Comparison of ENCODE assay signal across 8 mouse cellular contexts in genomic region chr7:45869107-45869670, GRCm38 (mm10). TPM values are rescaled to one million over a fixed set of nuclear protein-coding genes. Genes with fewer than 3 reads are reported as not detected.
DNase-seq lines count a peak whose midpoint lies in the region; ATAC-seq and TF ChIP-seq lines count a peak whose summit lies in the region.
"Had no signal": no experiment of that assay in that cellular context is flagged by ENCODE, and none has a peak within 500 bp of the region (broad histone marks: within the 10 kb centered on the region; RNA-seq: fewer than 3 reads in every experiment).

No protein-coding gene starts in this region.

- DNase-seq in left cerebral cortex, postnatal 4 days, result peak; percentile 46
- DNase-seq in left cerebral cortex, adult 9 months (ENCODE audit: low spot score in 2 of 2), result no peak
- DNase-seq in intestine, embryonic 14.5 days (ENCODE audit: low spot score), result no peak
- no peak for DNase-seq in yolk sac, embryonic 10.5 days (ENCODE audit: low spot score)
- DNase-seq in lung, adult 2 months, result no peak
- DNase-seq: thymus, postnatal 14 days had no signal

- 0 out of 2 replicates have a peak overlapping the region, but pooled peaks have one; percentile 66 for H3K9ac ChIP-seq in forebrain, embryonic 13.5 days
- no peak overlapping the region for H3K9ac ChIP-seq in intestine, embryonic 14.5 days (ENCODE audit: low read length)
- H3K9ac ChIP-seq in neural tube, embryonic 15.5 days (replicated peaks), result peak overlapping the region; percentile 71

- peak overlapping the region; percentile 35; the same call in 1 of the 2 replicates for H3K4me3 ChIP-seq in forebrain, embryonic 13.5 days
- no peak overlapping the region for H3K4me3 ChIP-seq in intestine, embryonic 14.5 days (ENCODE audit: low read depth, low read length)
- peak overlapping the region; percentile 63 for H3K4me3 ChIP-seq in neural tube, embryonic 15.5 days (replicated peaks)
- no peak overlapping the region for H3K4me3 ChIP-seq in lung, adult 2 months (replicated peaks; ENCODE audit: extremely low read depth, low read depth, low read length)

- H3K27ac ChIP-seq in forebrain, embryonic 13.5 days, result no peak overlapping the region
- H3K27ac ChIP-seq in intestine, embryonic 14.5 days (ENCODE audit: low read depth), result no peak overlapping the region
- H3K27ac ChIP-seq in neural tube, embryonic 15.5 days (replicated peaks), result peak overlapping the region; percentile 75; the same call in 1 of the 2 replicates

- TF ChIP-seq POLR2A in lung, adult 2 months (IDR thresholded peaks at IDR 0.05; ENCODE audit: borderline replicate concordance, extremely low read depth, low read depth, low read length), result no peak

- no peak for TF ChIP-seq CTCF in lung, adult 2 months (IDR thresholded peaks at IDR 0.05; ENCODE audit: insufficient read depth, low read length)

- H3K4me2 ChIP-seq in forebrain, embryonic 13.5 days, result peak overlapping the region; percentile 63
- H3K4me2 ChIP-seq in intestine, embryonic 14.5 days (ENCODE audit: low read length), result peak overlapping the region; percentile 42
- H3K4me2 ChIP-seq in neural tube, embryonic 15.5 days, result peak overlapping the region; percentile 72

- H3K27me3 ChIP-seq in forebrain, embryonic 13.5 days, result peaks cover 46% of the 10 kb centered on the region
- H3K27me3 ChIP-seq in intestine, embryonic 14.5 days (replicated peaks; ENCODE audit: control insufficient read depth, insufficient read depth, low read length), result peaks cover 45% of the 10 kb centered on the region
- no peaks in the 10 kb centered on the region; the same call in 1 of the 2 replicates for H3K27me3 ChIP-seq in neural tube, embryonic 15.5 days (replicated peaks)

- peaks cover 54% of the 10 kb centered on the region for H3K4me1 ChIP-seq in forebrain, embryonic 13.5 days
- H3K4me1 ChIP-seq in intestine, embryonic 14.5 days (replicated peaks; ENCODE audit: control insufficient read depth, insufficient read depth, low read length), result peaks cover 40% of the 10 kb centered on the region
- H3K4me1 ChIP-seq in neural tube, embryonic 15.5 days, result peaks cover 61% of the 10 kb centered on the region
- H3K4me1 ChIP-seq in lung, adult 2 months (ENCODE audit: control insufficient read depth, insufficient read depth, low read length), result peaks cover 9% of the 10 kb centered on the region; the same call in 1 of the 2 replicates

- ATAC-seq in forebrain, embryonic 13.5 days, result no peak
- ATAC-seq in intestine, embryonic 14.5 days (replicated peaks; ENCODE audit: low FRiP score, low TSS enrichment, low read depth), result no peak
- no peak for ATAC-seq in neural tube, embryonic 15.5 days (ENCODE audit: low FRiP score)

- peaks cover 1% of the 10 kb centered on the region; the same call in 1 of the 2 replicates for H3K36me3 ChIP-seq in forebrain, embryonic 13.5 days (ENCODE audit: poor library complexity, severe bottlenecking)
- no peaks in the 10 kb centered on the region; the same call in 1 of the 2 replicates for H3K36me3 ChIP-seq in intestine, embryonic 14.5 days (ENCODE audit: control insufficient read depth, insufficient read depth, low read length)
- H3K36me3 ChIP-seq in neural tube, embryonic 15.5 days, result no peaks in the 10 kb centered on the region; the same call in 1 of the 2 replicates

- intact Hi-C loops in left cerebral cortex, postnatal 4 days (cut with DNase I), result no loop called here

- H3K9me3 ChIP-seq in forebrain, embryonic 13.5 days (replicated peaks), result no peaks in the 10 kb centered on the region
- no peaks in the 10 kb centered on the region for H3K9me3 ChIP-seq in intestine, embryonic 14.5 days (ENCODE audit: control insufficient read depth, low read length)
- no peaks in the 10 kb centered on the region for H3K9me3 ChIP-seq in neural tube, embryonic 15.5 days (replicated peaks)

- WGBS in forebrain, embryonic 13.5 days, result 25% methylated on average over 8 of the region's 8 CpGs
- WGBS in intestine, embryonic 14.5 days, result 24% methylated on average over 8 of the region's 8 CpGs
- 10% methylated on average over 8 of the region's 8 CpGs for WGBS in neural tube, embryonic 15.5 days
- 27% methylated on average over 8 of the region's 8 CpGs for WGBS in lung, adult 2 months

RNA-seq across cellular contexts. Expression of gene Kdelr1, which starts 3.4 kb away (rescaled TPM):
- total RNA-seq in left cerebral cortex, postnatal 4 days (2021), result 100 to 1,000 TPM in 1 of 2 experiments, 10 to 100 TPM in 1; 98.9 to 109 TPM
- polyA plus RNA-seq in forebrain, embryonic 13.5 days (2015; fragmentation: Nextera tagmentation; extraction: Ambion mirVana), result 31.6 and 33.9 TPM in 2 replicates
- polyA plus RNA-seq in intestine, embryonic 14.5 days (2014; fragmentation: Nextera tagmentation; extraction: Ambion mirVana), result 120 and 124 TPM in 2 replicates
- polyA plus RNA-seq in neural tube, embryonic 15.5 days (2015; fragmentation: Nextera tagmentation; extraction: Ambion mirVana), result 55.7 and 65.9 TPM in 2 replicates
- 178 and 208 TPM in 2 replicates for polyA plus RNA-seq in lung, adult 2 months (2012; rRNA removed)

RNA-seq across cellular contexts. Expression of gene Grin2d, which starts 9.0 kb away (rescaled TPM):
- total RNA-seq in left cerebral cortex, postnatal 4 days (2021), result 10 to 100 TPM; 31.9 to 39.5 TPM
- polyA plus RNA-seq in forebrain, embryonic 13.5 days (2015; fragmentation: Nextera tagmentation; extraction: Ambion mirVana), result 0.48 TPM in 2 replicates
- 0.24 and 0.37 TPM in 2 replicates for polyA plus RNA-seq in intestine, embryonic 14.5 days (2014; fragmentation: Nextera tagmentation; extraction: Ambion mirVana)
- 3.2 and 4.2 TPM in 2 replicates for polyA plus RNA-seq in neural tube, embryonic 15.5 days (2015; fragmentation: Nextera tagmentation; extraction: Ambion mirVana)
- 2.5 and 3.5 TPM in 2 replicates for polyA plus RNA-seq in lung, adult 2 months (2012; rRNA removed)

RNA-seq across cellular contexts. Expression of gene Syngr4, which starts 27.3 kb away (rescaled TPM):
- under 1 TPM in 1 of 2 experiments, not detected in 1; 0.52 TPM for total RNA-seq in left cerebral cortex, postnatal 4 days (2021)
- polyA plus RNA-seq in forebrain, embryonic 13.5 days (2015; fragmentation: Nextera tagmentation; extraction: Ambion mirVana), result 0.62 and 0.92 TPM in 2 replicates
- polyA plus RNA-seq in intestine, embryonic 14.5 days (2014; fragmentation: Nextera tagmentation; extraction: Ambion mirVana), result 0.99 and 1.0 TPM in 2 replicates
- polyA plus RNA-seq in neural tube, embryonic 15.5 days (2015; fragmentation: Nextera tagmentation; extraction: Ambion mirVana), result 0.37 and 0.52 TPM in 2 replicates
- not detected in 2 replicates for polyA plus RNA-seq in lung, adult 2 months (2012; rRNA removed)

RNA-seq across cellular contexts. Expression of gene Tmem143, which starts 27.6 kb away (rescaled TPM):
- 10 to 100 TPM; 16.8 to 19.7 TPM for total RNA-seq in left cerebral cortex, postnatal 4 days (2021)
- 3.7 and 4.3 TPM in 2 replicates for polyA plus RNA-seq in forebrain, embryonic 13.5 days (2015; fragmentation: Nextera tagmentation; extraction: Ambion mirVana)
- polyA plus RNA-seq in intestine, embryonic 14.5 days (2014; fragmentation: Nextera tagmentation; extraction: Ambion mirVana), result 3.9 and 4.3 TPM in 2 replicates
- 7.5 and 7.8 TPM in 2 replicates for polyA plus RNA-seq in neural tube, embryonic 15.5 days (2015; fragmentation: Nextera tagmentation; extraction: Ambion mirVana)
- polyA plus RNA-seq in lung, adult 2 months (2012; rRNA removed), result 35.5 and 41.9 TPM in 2 replicates

RNA-seq across cellular contexts. Expression of gene Grwd1, which starts 38.4 kb away (rescaled TPM):
- total RNA-seq in left cerebral cortex, postnatal 4 days (2021), result 10 to 100 TPM; 31.8 to 35.5 TPM
- polyA plus RNA-seq in forebrain, embryonic 13.5 days (2015; fragmentation: Nextera tagmentation; extraction: Ambion mirVana), result 49.2 and 53.6 TPM in 2 replicates
- polyA plus RNA-seq in intestine, embryonic 14.5 days (2014; fragmentation: Nextera tagmentation; extraction: Ambion mirVana), result 86.9 and 95.1 TPM in 2 replicates
- 40.7 and 48.9 TPM in 2 replicates for polyA plus RNA-seq in neural tube, embryonic 15.5 days (2015; fragmentation: Nextera tagmentation; extraction: Ambion mirVana)
- polyA plus RNA-seq in lung, adult 2 months (2012; rRNA removed), result 7.9 and 11.8 TPM in 2 replicates

Comparison
In these comparisons a context has a peak if more than half of its experiments do, and no peak if none do; other contexts are left out.
1. H3K4me3 ChIP-seq: peak in forebrain, embryonic 13.5 days (single experiment) and neural tube, embryonic 15.5 days (single experiment); none in intestine, embryonic 14.5 days (single experiment) and lung, adult 2 months (single experiment).
2. Peak in every context shown above with its lines, with median percentiles within 50 percentile points of each other: H3K4me2 ChIP-seq.